Mouse (Mus musculus) embryo, embryonic 10 days (tissue): Measurements from ENCODE around the gene Tulp2.
"Not testable (repeated sequence)": the region's sequence is repeated elsewhere in the genome, so short reads cannot be mapped to it uniquely, and the experiment has no call there.

ENCODE experiments used
- DNase-seq: peaks from one replicate; pipeline ENCODE4 v3.0.0-alpha.2; 2015; ENCODE audit warnings: low spot score

Tulp2 gene

DNA sequence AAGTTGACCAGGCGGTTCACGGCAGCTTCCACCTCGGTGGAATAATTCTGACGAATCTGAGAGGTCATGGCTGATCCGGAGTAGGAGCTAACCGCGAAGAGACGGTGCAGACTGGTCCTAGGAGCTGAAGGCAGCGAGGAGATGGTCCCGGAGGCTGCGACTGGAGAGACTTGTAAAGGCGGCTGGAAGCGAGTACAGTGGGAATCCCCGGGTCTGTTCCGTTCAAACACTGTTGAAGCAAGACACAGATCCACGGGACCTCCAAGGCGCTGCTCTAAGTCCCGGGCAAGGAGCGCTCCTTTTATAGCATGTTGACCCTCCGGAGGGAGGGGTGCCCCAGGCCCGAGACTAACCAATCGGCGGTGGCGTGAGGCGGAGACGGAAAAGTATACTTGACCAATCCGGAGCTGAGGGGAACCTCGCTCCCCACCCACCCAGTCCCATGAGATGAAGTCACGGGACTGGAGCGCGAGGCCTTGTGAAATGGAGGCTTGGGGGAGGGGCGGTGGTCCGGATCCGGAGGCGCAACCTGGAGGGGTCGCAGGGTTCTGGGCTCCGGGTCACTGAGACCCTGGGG is 22.0 kb upstream of the Tulp2 start, which contains the start of gene Ftl1:
TSS of gene Ftl1 (minus strand) at position 321 of the 577 bp plus-strand sequence.
- peak; percentile 99 for DNase-seq

DNA sequence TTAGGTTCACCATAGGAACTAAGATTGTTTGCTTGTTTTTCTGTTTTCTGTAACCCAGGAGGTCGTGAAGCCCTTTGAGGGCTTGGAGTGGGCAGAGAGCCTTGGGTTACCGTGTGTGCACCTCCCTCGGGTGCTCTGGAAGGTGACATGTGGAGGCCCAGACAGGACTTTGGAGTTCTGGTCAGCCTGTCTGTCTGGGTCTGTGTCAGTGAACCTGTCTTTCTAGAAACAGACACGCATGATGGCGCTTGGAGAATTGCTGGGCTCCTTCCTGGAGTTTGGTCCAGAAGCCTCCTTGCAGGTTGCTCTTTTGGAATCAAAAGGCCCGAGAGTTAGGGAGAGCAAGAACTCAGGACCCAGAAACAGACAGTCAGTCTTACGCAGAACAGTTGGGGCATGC is 21.3 kb upstream of the Tulp2 start:
- DNase-seq: no peak

DNA sequence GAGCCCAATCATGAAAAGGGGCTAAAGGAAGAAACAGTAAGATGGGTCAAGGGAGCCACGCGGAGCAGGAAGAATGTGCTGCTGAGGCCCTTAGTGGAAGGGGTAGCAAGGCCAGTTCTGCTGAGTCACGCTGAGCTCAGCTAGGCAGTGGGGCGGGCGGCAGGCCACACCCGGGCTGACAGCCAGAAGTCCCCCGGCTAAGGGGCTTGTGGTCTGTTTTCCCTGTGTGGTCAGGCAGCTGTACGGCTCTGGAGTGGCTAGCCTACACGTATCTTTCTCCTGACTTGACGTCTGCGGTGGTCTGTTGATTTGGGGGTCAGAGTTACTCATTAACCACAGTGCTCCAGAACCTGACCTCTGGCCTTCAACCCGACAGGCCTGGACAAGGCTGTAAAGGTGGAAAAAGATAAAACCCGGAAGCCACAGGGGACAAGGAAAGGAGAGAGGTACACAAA is 20.8 kb upstream of the Tulp2 start:
- peak; percentile 76 for DNase-seq

DNA sequence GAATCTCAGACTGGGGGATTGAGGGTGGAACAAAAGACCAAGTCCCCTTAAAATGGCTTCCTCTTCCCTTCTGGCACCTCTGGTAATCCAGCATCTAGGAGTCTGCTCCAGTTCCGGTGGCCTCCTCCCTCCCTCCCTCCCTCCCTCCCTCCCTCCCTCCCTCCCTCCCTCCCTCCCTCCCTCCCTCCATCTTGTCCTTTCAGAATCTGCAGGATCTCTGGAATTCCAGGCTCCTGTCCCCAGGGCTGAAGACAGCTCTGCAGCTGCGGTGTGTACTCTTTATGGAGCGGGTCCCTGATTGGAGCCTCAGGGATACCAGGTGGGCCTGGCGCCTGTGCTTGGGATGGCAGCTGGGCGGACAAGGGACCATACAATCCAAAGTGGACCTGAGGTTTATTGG is 20.4 kb upstream of the Tulp2 start:
- DNase-seq: peak; percentile 21

DNA sequence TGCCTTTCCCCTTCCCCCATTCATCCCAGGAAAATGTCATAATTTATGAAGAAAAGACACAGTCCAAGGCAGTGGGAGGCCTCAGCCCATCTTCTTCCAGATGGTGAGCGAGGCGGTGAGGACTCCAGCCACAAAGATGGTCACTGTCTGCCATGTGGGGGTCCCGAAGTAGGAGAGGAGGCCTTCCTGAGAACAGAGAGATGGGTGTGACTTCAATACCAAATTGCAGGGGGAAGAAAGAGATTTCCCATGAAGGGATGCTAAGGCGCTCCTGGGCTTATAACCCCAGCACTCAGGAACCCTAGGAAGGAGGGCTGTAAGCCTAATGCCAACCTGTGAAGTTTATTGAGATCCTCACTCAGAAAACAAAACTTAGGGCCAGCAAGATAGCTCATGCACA is 19.9 kb upstream of the Tulp2 start:
- no peak for DNase-seq

DNA sequence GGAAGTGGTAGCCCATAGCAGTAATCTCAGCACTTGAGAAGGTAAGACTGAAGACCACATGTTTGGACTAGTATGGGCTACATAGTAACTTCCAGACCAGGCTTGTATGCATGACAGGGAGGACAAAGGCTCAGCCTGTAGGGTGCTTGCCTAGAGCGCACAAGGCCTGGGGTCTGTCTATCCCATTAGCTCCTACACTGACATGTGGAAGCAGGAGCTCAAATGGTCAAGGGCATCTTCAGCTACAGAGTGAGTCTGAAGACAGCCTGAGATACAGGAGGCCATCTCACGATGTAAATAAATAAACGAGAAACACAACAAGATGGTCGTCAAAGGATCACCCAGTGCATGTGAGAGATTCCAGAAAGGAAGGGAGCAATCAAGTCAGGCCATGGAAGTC is 19.4 kb upstream of the Tulp2 start:
- DNase-seq: no peak

DNA sequence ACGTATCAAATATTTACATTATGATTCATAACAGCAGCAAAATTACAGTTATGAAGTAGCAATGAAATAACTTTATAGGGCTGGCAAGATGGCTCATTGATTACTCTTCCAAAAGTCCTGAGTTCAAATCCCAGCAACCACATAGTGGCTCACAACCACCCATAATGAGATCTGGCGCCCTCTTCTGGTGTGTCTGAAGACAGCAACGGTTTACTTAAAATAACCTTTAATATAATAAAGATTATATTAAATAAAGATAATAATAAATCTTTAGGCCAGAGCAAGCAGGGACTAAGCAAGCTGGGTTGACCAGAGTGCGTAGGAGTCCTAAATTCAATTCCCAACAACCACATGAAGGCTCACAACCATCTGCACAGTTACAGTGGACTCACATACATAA is 18.8 kb upstream of the Tulp2 start:
- not testable (repeated sequence) for DNase-seq

DNA sequence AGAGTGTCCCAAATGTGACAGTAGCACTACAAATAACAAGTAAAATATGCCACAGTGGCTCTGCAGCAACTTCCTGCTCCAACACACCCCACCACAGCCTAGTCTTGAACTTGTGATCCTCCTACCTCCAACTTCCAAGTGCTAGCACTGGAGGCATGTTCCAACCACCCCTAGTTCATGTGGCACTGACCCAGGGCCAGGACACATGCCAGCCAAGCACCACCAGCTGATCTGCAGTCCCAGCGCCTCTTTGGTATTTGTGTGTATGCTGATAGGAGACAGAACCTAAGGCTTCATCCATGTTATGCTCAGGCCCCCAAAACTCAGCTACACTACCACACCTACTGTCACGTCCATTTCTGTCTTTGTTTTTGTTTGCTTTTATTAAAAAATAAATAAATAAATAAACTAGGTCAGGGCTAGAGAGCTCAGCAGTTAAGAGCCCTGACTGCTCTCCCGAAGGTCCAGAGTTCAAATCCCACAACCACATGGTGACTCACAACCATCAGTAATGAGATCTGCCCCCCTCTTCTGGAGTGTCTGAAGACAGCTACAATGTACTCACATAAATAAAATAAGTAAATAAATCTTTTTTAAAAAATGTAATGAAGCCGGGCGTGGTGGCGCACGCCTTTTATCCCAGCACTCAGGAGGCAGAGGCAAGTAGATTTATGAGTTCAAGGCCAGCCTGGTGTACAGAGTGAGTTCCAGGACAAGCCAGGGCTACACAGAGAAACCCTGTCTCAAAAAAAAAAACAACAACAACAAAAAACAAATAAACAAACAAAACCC is 17.5 kb upstream of the Tulp2 start:
- DNase-seq: no peak

DNA sequence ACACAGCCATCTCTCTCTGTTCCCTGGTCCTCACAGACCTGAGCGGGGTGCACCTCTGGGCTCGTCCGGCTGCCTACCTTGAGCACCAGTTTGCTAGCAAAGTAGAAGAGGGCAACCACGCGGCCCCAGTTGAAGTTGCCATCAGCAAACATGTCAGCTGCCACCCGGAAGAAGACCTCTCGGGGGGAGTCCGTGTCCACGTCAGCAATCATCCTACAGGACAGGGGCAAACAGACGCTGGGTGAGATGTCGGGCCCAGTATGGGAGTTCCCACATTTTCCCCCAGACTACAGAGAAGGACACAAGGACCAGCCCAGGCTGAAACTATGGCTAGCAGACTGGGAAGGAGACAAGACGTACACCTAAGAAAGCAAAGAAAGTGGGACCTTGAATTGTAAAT is 16.6 kb upstream of the Tulp2 start:
- DNase-seq: no peak

DNA sequence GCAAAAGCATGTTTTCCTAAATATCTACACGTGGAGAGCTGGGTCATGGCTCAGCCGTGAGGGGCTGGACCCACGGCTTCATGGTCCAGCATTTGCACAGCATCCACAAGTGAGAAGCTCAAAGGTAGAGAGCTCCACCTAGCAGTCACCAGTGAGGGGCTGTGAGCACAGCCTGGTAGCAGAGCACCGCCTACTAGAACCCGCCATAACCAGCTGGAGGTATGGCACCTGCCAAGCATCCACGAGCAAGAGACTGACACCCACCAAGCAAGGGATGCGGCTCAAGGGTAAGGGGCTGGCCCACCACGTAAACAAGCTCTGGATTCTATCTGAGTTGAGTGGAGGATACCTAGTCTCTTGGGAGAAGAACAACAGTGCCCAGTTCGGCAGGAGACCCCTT is 16.1 kb upstream of the Tulp2 start:
- DNase-seq: no peak

DNA sequence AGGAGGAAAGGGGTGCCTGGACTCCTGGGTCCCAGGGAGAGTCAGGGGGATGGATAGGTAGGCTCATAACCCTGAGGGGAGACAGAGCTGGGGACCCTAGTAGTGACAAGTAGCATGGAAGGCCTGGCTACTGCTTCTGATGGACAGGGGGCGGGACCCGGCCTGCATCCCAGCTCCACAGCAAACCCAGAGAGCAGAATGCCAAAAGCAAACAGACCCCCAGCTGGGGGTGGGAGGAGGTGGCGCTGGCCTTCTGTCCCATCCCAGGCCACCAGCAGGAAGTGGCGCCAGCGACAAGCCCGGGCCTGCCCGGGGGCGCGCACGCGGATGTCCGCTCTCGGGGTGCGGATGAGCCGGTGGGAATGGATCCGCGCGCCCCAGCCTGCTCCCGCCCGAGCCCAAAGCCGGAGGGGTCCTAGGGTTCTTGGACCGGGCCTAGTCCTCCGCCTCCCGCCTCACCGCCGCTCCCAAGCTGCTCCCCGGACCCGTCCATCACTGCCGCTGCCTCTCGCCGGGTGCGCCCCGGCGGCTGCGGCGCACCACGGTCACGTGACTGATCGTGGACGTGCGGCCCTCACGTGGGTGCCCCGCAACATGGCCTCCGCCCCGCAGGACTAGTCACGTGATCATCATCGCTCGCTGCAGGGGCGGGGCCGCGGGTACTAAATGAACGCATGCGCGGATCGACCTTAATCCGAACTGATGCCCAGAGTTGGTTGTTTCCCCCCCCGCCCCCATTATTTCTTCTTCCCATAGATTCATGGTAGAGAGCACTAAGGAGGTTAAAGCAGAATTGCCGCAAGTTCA is 15.2 kb upstream of the Tulp2 start, which contains the start of gene Bax:
TSS of gene Bax (minus strand) at position 616 of the 807 bp plus-strand sequence.
- peak; percentile 99 for DNase-seq

DNA sequence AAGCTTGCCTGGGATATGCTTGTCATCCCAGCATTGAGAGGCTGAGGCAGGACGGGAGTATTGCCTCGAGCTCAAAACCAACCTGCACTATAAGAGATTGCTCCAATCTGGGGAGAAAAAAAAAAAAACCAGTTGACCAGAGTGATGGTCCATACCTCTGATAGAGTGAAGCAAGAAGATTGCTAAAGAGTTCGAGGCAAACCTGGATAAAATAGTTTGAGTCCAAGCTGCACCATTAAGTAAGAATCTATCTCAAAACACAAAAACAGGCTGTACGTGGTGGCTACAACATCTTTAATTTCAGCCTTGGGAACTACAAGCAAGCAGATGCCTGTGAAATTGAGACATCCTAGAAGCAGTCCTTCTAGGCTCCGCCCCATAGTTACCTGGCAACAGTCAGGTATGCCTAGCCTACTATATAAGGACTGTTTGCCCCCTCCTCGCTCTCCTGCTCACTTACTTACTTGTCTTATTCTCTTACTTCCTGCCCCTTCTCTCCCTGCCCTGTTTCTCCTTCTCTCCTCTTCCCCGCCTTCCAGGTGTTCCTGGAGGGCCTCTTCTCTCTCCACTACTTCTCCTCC is 14.5 kb upstream of the Tulp2 start:
- peak; percentile 29 for DNase-seq

DNA sequence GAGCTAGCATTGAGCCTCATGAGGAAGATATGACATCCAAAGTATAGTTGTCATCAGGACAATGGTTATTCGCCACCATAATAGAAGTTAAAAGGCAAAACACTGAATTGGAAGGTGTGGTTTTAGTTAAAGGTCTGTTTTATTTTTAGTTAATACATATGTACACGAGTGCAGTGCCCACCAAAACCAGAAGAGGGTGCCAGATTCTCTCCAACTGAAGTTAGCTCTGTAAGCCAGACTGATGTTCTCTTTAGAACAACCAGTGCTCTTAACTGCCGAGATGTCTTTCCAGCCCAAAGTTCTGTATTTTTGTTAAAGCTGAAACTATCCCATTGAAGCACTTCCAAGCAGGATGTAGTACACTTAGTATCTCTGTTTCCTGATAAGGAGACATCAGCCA is 10.8 kb upstream of the Tulp2 start:
- peak; percentile 77 for DNase-seq

DNA sequence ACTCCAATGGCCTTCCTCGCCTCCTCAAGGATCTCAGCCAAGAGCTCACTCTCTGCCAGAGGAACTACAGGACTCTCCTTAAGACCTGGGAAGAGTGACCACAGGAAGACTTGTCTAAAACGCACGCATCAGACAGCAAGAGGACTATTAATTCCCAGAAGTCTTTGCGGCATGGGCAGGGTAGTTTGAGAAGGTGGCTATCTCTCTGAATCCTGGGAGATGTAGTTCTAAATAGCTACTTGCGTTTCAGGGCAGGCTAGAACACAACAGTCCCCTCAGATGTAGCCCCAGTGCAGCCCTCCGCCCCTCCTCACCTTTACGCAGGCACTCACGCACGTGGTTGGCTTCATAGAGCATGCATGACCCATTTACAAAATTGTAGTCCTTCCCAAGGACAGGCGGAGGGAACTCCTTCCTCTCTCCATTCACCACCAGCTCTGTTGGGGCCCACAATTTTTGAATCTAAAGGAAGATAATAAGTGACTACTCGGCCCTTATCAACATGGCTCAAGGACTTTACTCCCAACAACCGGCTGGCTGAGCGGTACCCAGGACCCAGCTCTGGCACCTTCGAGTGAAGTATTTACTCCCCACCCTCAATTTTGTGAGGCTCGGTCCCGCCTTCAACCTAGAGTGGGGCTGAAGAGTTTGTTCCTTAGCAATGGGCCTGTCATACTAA is 6.2 kb upstream of the Tulp2 start:
- DNase-seq: peak; percentile 27

DNA sequence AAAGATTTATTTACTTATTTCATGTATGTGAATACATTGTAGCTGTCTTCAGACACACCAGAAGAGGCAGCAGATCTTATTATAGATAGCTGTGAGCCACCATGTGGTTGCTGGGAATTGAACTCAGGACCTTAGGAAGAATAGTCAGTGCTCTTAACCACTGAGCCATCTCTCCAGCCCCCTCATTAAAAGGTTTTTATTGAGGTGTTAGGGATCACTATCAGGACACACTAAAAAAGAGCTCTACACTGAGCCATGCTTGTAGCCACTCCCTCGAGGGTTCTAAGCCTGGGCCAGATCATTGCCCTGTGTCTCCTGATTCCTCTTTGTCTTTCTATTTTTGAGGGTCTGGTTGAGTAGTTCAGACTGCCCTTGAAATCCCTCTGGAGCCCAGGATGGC is 5.2 kb upstream of the Tulp2 start:
- no peak for DNase-seq

DNA sequence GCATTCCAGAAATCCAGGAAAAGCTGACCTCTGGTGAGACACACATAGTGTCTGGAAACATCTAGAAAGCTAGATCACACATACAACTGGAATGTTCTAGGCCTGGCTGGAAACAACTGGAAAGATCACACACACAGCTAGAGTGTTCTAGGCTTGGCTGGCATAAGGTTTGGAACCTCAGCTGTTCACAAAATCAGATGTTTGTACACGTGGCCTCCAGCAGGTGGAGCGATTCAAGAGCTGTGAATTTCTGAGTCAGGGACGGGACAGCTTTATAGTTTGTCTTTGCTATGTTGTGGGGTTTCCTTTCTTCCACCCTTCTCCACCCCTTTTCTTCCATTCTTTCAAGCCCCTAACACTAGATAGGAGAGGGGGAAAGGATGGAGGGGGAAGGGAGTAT is 4.7 kb upstream of the Tulp2 start:
- peak; percentile 80 for DNase-seq

DNA sequence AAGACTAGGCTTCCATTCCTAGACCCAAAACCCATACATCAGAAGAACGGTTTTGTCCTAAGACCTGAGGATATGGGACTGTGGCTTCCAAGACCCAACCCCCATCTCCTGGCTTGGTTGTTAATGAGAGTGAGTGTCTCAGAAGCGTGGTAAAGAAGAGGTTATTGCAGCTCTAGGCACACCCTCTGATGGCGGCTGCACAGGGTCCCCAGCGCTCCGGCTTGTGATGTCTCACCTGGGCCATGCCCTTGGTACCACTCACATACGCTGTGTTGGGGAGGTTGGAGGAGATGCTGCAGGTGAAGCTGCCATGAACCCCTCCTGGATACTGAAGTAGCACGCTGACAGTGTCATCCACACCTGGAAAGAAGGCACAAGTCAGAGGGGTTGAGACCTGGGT is 2.9 kb upstream of the Tulp2 start:
- DNase-seq: no peak

DNA sequence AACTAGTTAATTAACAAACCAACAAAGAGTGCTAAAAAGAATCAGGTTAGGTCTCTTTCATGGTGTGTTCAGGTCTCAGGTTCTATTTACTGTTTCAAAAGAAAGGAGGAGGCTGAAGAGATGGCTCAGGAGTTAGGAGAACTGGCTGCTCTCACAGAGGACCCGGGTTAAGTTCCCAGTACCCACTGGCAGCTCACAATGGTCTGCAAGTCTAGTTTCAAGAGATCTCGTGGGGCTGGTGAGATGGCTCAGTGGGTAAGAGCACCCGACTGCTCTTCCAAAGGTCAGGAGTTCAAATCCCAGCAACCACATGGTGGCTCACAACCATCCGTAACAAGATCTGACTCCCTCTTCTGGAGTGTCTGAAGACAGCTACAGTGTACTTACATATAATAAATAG is 1.4 kb upstream of the Tulp2 start:
- not testable (repeated sequence) for DNase-seq

DNA sequence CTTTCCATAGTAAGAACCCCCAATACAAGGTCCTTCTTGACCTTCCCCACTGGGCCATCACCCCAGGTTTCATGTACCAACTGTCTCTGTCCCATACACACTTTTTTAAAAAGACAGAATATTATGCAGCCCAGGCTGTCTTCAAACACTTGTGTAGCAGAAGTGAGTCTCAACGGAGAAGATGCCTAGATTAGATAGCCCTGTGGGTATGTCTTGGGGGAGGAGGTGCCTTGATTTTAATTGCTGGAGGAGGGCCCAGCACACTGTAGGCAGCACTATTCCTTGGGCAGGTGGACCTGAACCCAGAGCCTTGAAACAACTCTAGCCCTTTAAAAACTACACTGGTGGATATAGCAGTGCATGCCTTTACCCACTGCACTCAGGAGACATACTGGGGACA is 489 bp downstream of the Tulp2 start:
- DNase-seq: no peak

DNA sequence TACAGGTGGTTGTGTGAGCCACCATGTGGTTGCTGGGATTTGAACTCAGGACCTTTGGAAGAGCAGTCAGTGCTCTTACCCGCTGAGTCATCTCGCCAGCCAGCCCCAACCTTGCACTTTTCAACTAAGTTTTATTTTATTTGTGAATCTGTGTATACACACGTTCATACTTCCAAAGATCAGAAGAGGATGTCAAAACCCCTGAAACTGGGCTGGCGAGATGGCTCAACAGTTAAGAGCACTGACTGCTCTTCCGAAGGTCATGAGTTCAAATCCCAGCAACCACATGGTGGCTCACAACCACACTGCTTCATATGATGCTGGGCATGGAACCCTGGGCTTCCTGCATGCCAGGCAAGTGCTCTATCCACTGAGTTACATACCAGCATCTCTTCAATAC is 3.3 kb downstream of the Tulp2 start:
- not testable (repeated sequence) for DNase-seq

DNA sequence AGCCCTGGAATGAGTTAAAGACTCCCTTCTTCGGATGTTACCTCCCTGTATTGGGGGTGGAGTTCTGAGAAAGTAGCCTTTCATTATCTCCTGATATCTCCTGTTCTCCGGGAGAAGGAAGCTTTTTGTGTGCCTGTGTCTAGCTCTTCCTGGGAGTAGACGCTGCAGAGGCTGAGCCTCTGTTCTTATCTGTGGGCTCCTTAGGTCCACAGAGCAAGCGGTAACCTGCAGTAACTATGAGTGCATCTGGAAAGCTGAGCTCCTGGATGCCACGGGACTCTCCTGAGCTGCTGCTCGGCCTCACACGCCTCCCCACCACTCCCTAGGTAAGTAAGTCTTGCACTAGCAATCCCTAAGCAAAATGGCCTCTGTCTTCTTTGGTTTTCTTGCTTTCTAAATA is 4.5 kb downstream of the Tulp2 start:
- no peak for DNase-seq
